Mouse (Mus musculus): Measurements from ENCODE around the gene Thsd7a.

DNA sequence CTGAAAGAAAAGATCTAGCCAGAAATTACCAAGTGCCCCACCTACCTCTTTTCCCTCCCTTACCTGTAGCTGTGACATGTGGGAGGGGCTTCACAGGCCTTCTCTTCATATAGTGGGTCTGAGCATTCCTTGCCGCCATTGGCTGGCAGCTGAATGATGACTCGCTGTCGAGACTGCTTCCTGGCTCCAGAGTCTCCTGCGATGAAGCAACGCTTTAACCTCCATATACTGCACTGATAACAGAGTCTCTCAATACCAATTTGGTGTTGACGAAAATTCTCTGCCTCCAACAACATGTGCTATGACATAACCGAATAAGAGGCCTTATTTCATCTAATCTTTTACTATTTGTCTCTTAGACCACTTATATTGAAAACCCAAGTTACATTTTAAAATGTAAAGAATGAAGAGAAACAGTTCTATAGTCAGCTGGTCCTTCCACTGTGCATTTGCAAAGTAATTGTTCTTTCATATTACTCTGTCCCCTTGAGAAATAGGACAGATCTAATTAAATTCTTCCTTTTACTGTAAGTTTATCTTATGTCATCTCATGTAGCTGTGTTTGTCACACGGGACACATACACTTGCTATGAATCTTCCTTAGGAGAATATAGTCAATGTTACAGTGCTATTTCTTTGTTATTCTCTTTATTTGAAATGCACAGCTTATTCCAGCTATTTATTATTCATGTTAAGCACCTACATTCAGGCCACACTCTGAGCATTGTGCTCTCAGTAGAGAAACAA, 351.3 kb downstream of the Thsd7a start:
- TF ChIP-seq GATA1 (IDR thresholded peaks at IDR 0.05; ENCODE audit: borderline replicate concordance, low read length) (no peak), FLI1 (IDR thresholded peaks at IDR 0.05; ENCODE audit: low read length) (no peak)

Data from megakaryocyte, embryonic 14.5 days (primary cell).